Mouse (Mus musculus): ENCODE data around the gene Arcn1. TPM values are rescaled to one million over a fixed set of nuclear protein-coding genes. Genes with fewer than 3 reads are reported as not detected.

Gene Arcn1
- polyA plus RNA-seq, 1 experiment = 30.9 TPM

DNA sequence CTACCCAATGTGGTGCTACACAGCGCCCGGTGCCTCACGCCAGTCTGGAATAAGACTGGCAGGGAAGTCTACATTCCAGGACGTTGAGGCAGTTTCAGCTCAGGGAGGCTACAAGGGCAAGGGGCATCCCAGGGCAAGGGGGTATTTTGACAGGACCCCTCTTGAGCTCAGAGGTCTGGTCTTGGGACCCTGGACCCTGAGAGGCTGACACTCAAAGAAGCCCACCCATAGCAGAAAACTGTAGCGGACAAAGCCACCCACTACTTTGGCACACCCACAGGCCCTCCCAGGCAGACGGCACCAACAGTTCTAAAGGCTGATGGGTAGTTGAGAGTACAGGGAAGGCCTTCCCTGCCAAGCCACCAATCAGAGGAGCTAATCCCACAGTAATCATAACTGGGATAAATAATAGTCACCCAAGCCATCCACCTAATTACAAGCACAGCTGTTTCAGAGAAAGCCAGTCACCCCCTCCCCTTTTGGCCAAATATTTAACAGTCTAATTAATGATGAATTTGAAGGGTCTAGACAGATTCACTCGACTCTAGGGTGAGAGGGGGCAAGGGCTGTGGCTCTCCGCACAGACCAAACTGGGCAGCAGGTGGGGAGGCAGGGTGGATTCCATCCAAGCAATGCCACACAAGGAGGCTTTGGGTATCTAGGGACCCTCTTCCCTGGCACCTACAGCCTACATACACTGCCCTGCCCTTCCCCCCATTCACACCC lies 47.9 kb downstream of the Arcn1 start:
- WGBS = 83% methylated on average over 8 of the region's 8 CpGs
- Histone ChIP-seq H3K4me3 (replicated peaks; ENCODE audit: control insufficient read depth, low read depth, low read length) (no peak overlapping the region), H3K27ac (ENCODE audit: control insufficient read depth, insufficient read depth, low read depth, low read length, poor library complexity) (no peak overlapping the region), H3K4me1 (ENCODE audit: control insufficient read depth, insufficient read depth, low read length) (peaks cover 1% of the 10 kb centered on the region; the same call in 1 of the 2 replicates)
- TF ChIP-seq CTCF (IDR thresholded peaks at IDR 0.05; ENCODE audit: control insufficient read depth, insufficient read depth, low read length) (no peak), POLR2A (IDR thresholded peaks at IDR 0.05; ENCODE audit: borderline replicate concordance, control insufficient read depth, low read depth, low read length) (no peak)

DNA sequence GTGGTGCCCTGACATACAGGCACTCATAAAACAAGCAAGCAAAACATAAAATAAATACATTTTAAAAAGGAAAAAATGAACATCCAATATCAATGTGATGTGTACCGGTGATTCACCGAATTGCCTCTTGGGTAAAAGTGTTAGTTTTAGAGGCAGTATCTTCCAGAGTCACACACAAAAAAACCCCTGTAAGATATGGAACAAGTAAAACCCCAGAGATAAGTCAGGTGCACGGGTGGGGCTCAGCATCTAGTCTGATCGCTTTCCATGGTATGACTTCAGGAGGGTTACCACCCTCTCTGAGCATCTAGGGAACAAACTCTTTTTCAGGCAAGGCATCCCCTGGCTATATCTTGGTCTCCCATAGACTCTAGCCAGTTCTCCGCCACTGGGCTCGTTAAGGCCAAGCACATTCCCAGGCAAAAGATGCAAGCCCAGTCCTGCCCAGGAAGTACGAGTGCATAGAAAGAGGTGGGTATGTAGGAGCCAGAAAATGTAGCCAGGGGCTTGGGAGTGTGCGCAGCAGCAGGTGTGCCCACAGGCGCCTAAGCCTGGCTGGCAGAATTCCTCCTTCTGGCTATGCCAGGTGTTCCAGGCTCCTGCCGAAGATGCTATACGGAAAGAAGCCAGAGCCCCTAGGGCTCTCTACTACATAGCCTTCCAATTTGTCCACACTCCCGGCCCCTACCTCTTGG lies 48.6 kb downstream of the Arcn1 start:
- WGBS = 74% methylated on average over 12 of the region's 12 CpGs
- Histone ChIP-seq H3K4me3 (replicated peaks; ENCODE audit: control insufficient read depth, low read depth, low read length) (no peak overlapping the region), H3K4me1 (ENCODE audit: control insufficient read depth, insufficient read depth, low read length) (peaks cover 1% of the 10 kb centered on the region; the same call in 1 of the 2 replicates), H3K27ac (ENCODE audit: control insufficient read depth, insufficient read depth, low read depth, low read length, poor library complexity) (no peak overlapping the region)
- no peak for TF ChIP-seq CTCF (IDR thresholded peaks at IDR 0.05; ENCODE audit: control insufficient read depth, insufficient read depth, low read length)
- no peak for TF ChIP-seq POLR2A (IDR thresholded peaks at IDR 0.05; ENCODE audit: borderline replicate concordance, control insufficient read depth, low read depth, low read length)

DNA sequence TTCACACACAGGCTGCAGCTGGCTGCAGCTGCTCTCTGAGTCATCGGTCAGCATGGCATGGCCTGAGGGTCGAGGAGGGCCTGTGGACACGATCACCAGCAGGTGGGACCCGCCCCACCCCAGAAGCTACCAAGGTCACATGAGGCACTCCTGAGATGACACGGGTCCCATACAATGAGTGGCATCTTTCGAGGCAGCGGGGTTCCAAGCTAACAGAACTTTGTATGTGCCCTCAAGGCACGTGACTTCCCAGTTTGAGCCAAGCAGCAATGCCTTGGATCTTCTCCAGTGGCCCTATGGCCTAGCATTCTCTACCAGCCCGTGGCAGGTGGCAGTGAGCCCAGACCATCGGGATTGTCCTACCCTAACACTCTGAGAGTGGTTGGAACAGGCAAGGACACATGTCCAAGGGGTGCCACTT lies 49.8 kb downstream of the Arcn1 start:
- Histone ChIP-seq H3K27ac (ENCODE audit: control insufficient read depth, insufficient read depth, low read depth, low read length, poor library complexity) (no peak overlapping the region), H3K4me3 (replicated peaks; ENCODE audit: control insufficient read depth, low read depth, low read length) (no peak overlapping the region), H3K4me1 (ENCODE audit: control insufficient read depth, insufficient read depth, low read length) (peaks cover 1% of the 10 kb centered on the region; the same call in 1 of the 2 replicates)
- WGBS = 75% methylated on average over 10 of the region's 10 CpGs
- TF ChIP-seq POLR2A (IDR thresholded peaks at IDR 0.05; ENCODE audit: borderline replicate concordance, control insufficient read depth, low read depth, low read length) = no peak
- no peak for TF ChIP-seq CTCF (IDR thresholded peaks at IDR 0.05; ENCODE audit: control insufficient read depth, insufficient read depth, low read length)

DNA sequence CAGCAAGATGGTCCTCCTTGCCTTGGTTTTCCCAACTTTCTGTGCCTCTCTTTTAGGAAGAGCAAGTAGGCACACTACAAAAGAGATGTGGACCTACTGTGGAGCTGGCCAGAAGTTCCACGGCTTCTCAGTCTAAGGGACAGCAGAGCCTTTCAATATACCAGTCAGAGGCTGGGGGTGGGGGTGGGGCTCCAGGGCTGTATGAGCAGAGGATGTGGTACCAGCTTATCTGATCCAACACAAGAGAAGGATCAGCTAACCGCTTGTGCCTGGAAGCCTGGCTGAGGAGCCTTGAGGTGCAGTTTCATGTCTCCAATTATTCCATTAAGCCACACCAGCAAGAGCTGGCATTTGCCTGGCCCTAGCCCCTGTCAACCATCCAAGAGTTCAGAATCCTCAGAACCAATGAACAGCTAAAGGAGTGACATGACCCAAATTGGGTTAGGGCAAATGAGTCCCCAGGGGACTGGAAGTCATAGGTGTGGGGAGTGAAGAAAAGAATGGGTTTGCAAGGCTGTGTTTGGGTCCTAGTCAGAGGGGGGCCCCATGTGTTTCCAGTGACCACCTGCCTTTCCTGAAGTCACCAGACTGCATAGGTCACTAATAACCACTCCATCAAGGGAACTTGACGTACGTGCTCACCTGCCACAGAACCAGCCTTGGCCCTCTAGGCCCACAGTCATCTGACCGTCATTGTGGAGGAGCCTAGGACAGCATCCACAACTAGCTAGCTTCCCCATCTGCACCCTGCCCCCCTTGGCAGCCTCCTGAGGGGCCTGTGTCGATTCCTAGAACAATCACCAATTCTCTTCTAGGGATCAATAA lies 50.4 kb downstream of the Arcn1 start:
- no peak for TF ChIP-seq POLR2A (IDR thresholded peaks at IDR 0.05; ENCODE audit: borderline replicate concordance, control insufficient read depth, low read depth, low read length)
- no peak for TF ChIP-seq CTCF (IDR thresholded peaks at IDR 0.05; ENCODE audit: control insufficient read depth, insufficient read depth, low read length)
- WGBS = 68% methylated on average over 6 of the region's 6 CpGs

DNA sequence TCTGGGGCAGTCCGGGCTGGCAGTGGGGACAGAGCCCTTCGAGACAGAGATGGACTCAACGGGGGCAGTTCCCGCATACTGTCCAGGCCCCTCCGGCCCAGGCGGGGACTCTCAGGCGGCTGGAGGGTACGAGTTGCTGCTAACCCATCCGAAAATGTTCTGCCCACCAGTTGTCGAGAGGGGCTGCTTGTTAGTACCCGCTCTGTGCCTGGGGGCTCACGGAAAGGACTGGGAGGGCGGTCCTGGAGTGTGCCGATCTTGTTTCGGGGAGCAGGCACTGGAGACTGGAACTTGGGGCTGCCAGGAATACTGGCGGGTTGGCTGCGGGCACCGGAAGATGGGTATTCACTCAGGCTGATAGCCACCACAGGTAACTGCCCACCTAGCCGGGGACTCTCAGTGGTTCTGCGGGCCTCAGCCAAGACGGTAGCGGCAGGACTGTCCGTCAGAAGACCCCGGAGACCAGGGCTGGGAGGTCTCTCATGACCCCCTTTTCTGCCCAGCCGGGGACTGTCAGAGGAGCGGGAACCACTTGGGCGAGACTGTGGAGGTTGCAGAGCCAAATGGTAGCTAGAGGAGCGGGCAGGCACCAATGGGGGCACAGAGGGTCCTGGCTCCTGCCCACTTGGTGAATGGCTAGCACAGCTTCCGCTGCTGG lies 51.8 kb downstream of the Arcn1 start:
- Histone ChIP-seq H3K4me1 (ENCODE audit: control insufficient read depth, insufficient read depth, low read length) (no peaks in the 10 kb centered on the region), H3K4me3 (replicated peaks; ENCODE audit: control insufficient read depth, low read depth, low read length) (no peak overlapping the region), H3K27ac (ENCODE audit: control insufficient read depth, insufficient read depth, low read depth, low read length, poor library complexity) (no peak overlapping the region)
- TF ChIP-seq POLR2A (IDR thresholded peaks at IDR 0.05; ENCODE audit: borderline replicate concordance, control insufficient read depth, low read depth, low read length) (no peak), CTCF (IDR thresholded peaks at IDR 0.05; ENCODE audit: control insufficient read depth, insufficient read depth, low read length) (no peak)
- WGBS = 91% methylated on average over 29 of the region's 29 CpGs

More for the DNA sequence above, 50.4 kb downstream of the Arcn1 start:
- Histone ChIP-seq H3K4me1 (ENCODE audit: control insufficient read depth, insufficient read depth, low read length) (peaks cover 1% of the 10 kb centered on the region; the same call in 1 of the 2 replicates), H3K4me3 (replicated peaks; ENCODE audit: control insufficient read depth, low read depth, low read length) (no peak overlapping the region), H3K27ac (ENCODE audit: control insufficient read depth, insufficient read depth, low read depth, low read length, poor library complexity) (no peak overlapping the region)

DNA sequence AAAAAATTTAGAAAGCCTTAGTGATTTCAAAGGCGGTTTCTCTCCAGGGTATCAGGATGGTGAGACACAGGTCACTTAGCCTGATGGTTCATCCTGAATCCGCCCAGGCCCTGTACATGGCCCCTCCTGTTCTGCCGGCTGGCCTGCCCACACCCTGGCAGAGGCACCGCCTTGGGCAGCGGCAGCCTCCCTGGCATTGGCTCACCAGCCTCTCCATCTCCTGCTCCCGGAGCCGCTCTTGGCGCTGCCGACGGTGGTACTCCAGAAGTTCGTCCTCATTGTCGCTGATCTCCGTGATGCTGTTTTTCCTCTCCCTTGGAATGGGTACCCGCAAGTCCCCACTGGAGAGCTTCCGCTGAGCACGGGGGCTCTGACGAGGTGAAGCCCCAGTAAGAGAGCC lies 52.5 kb downstream of the Arcn1 start:
- TF ChIP-seq CTCF (IDR thresholded peaks at IDR 0.05; ENCODE audit: control insufficient read depth, insufficient read depth, low read length) = no peak
- TF ChIP-seq POLR2A (IDR thresholded peaks at IDR 0.05; ENCODE audit: borderline replicate concordance, control insufficient read depth, low read depth, low read length) = no peak
- 91% methylated on average over 17 of the region's 17 CpGs for WGBS
- H3K4me3 ChIP-seq (replicated peaks; ENCODE audit: control insufficient read depth, low read depth, low read length) = no peak overlapping the region
- no peaks in the 10 kb centered on the region for H3K4me1 ChIP-seq (ENCODE audit: control insufficient read depth, insufficient read depth, low read length)
- H3K27ac ChIP-seq (ENCODE audit: control insufficient read depth, insufficient read depth, low read depth, low read length, poor library complexity) = no peak overlapping the region

DNA sequence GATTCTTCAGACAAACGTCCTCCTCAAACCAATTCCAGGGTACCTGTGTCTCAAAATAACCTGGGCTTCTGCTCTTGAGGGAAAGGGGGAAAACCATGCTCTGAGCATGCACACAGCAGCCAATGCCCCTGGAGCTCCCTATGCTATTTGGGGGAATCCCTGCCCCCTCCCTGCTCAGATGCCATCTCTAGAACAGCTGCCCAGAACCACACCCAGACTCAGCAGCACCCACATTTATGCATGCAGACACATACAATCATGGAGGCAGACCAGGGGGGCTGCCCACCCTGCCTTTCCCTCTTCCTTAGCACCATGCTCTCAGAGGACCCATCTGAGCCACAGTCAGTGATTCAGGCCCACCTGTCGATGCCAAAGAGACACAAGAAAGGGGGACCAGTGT lies 54.1 kb downstream of the Arcn1 start:
- no peak overlapping the region for H3K4me3 ChIP-seq (replicated peaks; ENCODE audit: control insufficient read depth, low read depth, low read length)
- H3K27ac ChIP-seq (ENCODE audit: control insufficient read depth, insufficient read depth, low read depth, low read length, poor library complexity) = no peak overlapping the region
- H3K4me1 ChIP-seq (ENCODE audit: control insufficient read depth, insufficient read depth, low read length) = no peaks in the 10 kb centered on the region
- TF ChIP-seq CTCF (IDR thresholded peaks at IDR 0.05; ENCODE audit: control insufficient read depth, insufficient read depth, low read length) (no peak), POLR2A (IDR thresholded peaks at IDR 0.05; ENCODE audit: borderline replicate concordance, control insufficient read depth, low read depth, low read length) (no peak)
- 69% methylated on average over 2 of the region's 2 CpGs for WGBS
